Mouse (Mus musculus) myocyte (in vitro differentiated cells): ENCODE results near the gene Metrnl. TPM values are rescaled to one million over a fixed set of nuclear protein-coding genes. Genes with fewer than 3 reads are reported as not detected.

Source experiments
- H3K27me3 ChIP-seq: one replicate; pipeline ENCODE4 v1.6.1; 2011; ENCODE audit not compliant: control insufficient read depth, insufficient read depth, insufficient read length
- H3K36me3 ChIP-seq: one replicate; pipeline ENCODE4 v1.6.1; 2011; ENCODE audit not compliant: control insufficient read depth, insufficient read depth
- H3K4me2 ChIP-seq: one replicate; pipeline ENCODE4 v1.6.1; 2011; ENCODE audit warnings: low read depth, control low read depth
- H3K4me3 ChIP-seq: one replicate; pipeline ENCODE4 v1.5.1; 2011; ENCODE audit warnings: mild to moderate bottlenecking, control low read depth, moderate library complexity
- H3K79me2 ChIP-seq: one replicate; pipeline ENCODE4 v1.6.1; 2011; ENCODE audit not compliant: control insufficient read depth, insufficient read depth
- H3ac ChIP-seq: one replicate; pipeline ENCODE4 v1.6.1; 2011; ENCODE audit not compliant: control insufficient read depth, insufficient read length
- CEBPB ChIP-seq: IDR thresholded peaks from 2 replicates; pipeline ENCODE4 v1.6.1; 2011; ENCODE audit warnings: mild to moderate bottlenecking, moderate library complexity; ENCODE audit not compliant: poor library complexity, insufficient read depth, severe bottlenecking
- E2F4 ChIP-seq: IDR thresholded peaks from one replicate; pipeline ENCODE4 v1.6.1; 2011; ENCODE audit warnings: mild to moderate bottlenecking, control low read depth, moderate library complexity; ENCODE audit not compliant: insufficient read depth
- MAX ChIP-seq: IDR thresholded peaks from one replicate; pipeline ENCODE4 v1.6.1; 2011; ENCODE audit warnings: low read depth, mild to moderate bottlenecking, control low read depth
- MYOG ChIP-seq, 3 experiments: IDR thresholded peaks; one replicate each; pipeline ENCODE4 v1.6.1; 2011; ENCODE audit warnings: control low read depth in 2 of 3, low read depth in 2 of 3, mild to moderate bottlenecking in 2 of 3; ENCODE audit not compliant: insufficient read length in 2 of 3, control insufficient read depth in 1 of 3, insufficient read depth in 1 of 3
- POLR2A ChIP-seq: IDR thresholded peaks from one replicate; pipeline ENCODE4 v1.6.1; 2011; ENCODE audit warnings: low read depth, mild to moderate bottlenecking, control low read depth, moderate library complexity; ENCODE audit not compliant: insufficient read length
- POLR2AphosphoS2 ChIP-seq: IDR thresholded peaks from one replicate; pipeline ENCODE4 v1.6.1; 2011; ENCODE audit warnings: low read depth, control low read depth; ENCODE audit not compliant: insufficient read length
- REST ChIP-seq: IDR thresholded peaks from one replicate; pipeline ENCODE4 v1.6.1; 2011; ENCODE audit warnings: mild to moderate bottlenecking, control low read depth, moderate library complexity; ENCODE audit not compliant: insufficient read depth, insufficient read length
- SRF ChIP-seq: IDR thresholded peaks from one replicate; pipeline ENCODE4 v1.6.1; 2011; ENCODE audit warnings: low read depth; ENCODE audit not compliant: control insufficient read depth, insufficient read length
- TCF3 ChIP-seq: IDR thresholded peaks from one replicate; pipeline ENCODE4 v1.6.1; 2011; ENCODE audit warnings: low read depth, control low read depth; ENCODE audit not compliant: insufficient read length
- USF1 ChIP-seq: IDR thresholded peaks from one replicate; pipeline ENCODE4 v1.6.1; 2011; ENCODE audit warnings: low read depth, mild to moderate bottlenecking, control low read depth, moderate library complexity
- polyA plus RNA-seq: library from polyadenylated mRNA; unstranded; fragments of >200 nt; fragmentation: generic; extraction: Trizol; gene quantifications from one replicate; pipeline ENCODE4 v1.2.1, GENCODE M21; 2012; ENCODE audit warnings: missing spikeins

The Metrnl gene
- polyA plus RNA-seq, 1 experiment = 44.0 TPM

DNA sequence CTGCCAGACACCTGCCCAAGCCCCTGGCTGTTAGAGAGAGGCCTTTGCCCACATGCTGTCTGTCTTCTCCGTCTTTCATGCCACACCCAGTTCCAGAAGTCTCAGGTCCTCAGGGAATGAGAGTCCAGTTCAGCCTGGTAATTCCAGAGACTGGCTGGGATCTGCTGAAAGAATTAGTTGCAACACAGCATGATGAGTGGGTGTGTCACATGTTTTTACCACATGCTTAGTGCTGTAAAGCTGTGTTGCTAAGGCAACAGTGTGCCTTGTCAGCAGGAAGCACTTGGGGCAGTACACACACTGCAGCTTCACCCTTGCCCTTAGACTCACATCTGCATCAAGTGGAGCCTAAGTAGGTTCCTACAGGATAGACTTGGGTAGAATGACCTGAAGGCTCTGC lies 40.1 kb downstream of the Metrnl start:
- no peak overlapping the region for H3ac ChIP-seq
- no peaks in the 10 kb centered on the region for H3K79me2 ChIP-seq
- no peak overlapping the region for H3K4me3 ChIP-seq
- peak overlapping the region; percentile 37 for H3K4me2 ChIP-seq
- no peaks in the 10 kb centered on the region for H3K27me3 ChIP-seq
- H3K36me3 ChIP-seq = no peaks in the 10 kb centered on the region
- TF ChIP-seq CEBPB = peak; percentile 80
- TF ChIP-seq TCF3 = no peak
- no peak for TF ChIP-seq POLR2A
- peak; percentile 48 for TF ChIP-seq MAX
- TF ChIP-seq USF1 = peak; percentile 21

DNA sequence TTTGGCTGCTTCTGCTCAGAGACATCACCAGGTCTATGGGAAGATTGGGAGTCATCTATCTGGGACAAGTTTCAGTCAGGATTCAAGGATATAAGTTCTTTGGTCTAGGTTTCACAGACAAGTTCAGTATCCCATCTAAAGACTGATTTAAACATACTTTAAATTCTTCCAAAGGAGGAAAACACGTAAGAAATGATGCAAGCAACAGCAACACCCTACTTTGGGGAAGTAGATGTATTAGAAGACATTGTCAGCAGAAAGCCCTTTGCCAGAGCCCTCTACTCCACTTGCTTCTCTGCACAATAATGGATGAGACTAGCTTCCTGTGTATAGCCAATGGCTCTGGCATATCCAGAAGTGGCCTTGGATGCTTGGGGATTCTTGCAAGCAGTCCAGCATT lies 41.8 kb downstream of the Metrnl start:
- no peaks in the 10 kb centered on the region for H3K36me3 ChIP-seq
- no peak overlapping the region for H3K4me3 ChIP-seq
- no peak for TF ChIP-seq E2F4
- peak; percentile 91 for TF ChIP-seq CEBPB
- no peak overlapping the region for H3K4me2 ChIP-seq
- H3K79me2 ChIP-seq = no peaks in the 10 kb centered on the region
- H3K27me3 ChIP-seq = no peaks in the 10 kb centered on the region
- no peak overlapping the region for H3ac ChIP-seq

- no peak overlapping the region for H3ac ChIP-seq
These were observed 42.7 kb downstream of the Metrnl start for GRCm38 (mm10) chr11:121743915-121744628.

DNA sequence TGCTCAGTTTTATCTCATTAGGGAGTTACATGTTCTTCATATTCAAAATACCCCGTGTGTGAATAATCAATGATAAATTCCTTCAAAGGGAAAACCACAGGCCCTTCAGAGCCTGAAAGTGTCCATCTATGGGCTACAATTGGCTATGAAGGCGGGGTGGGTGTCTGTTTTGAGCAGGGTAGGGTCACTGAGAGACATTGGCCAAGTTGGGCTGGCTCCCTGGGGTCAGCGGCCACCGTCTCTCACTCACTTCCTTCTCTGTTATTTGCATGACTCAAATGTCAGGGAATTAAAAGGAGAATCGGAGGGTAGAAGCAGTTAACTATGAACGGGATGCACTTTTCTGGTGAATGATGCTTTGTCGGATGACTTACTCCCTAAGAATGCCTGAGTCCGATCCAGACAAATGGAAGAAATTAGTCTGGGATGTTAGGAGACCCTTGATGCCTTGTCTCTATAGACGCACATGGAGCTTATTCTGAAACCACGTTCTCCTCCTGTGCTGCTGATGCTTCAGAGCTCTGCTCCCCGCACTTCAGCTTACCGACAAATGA lies 45.7 kb downstream of the Metrnl start:
- Histone ChIP-seq H3K4me2 (peak overlapping the region; percentile 43), H3K4me3 (no peak overlapping the region), H3ac (no peak overlapping the region), H3K79me2 (no peaks in the 10 kb centered on the region), H3K27me3 (no peaks in the 10 kb centered on the region), H3K36me3 (no peaks in the 10 kb centered on the region)
- TF ChIP-seq REST = no peak

More at GRCm38 (mm10) chr11:121743915-121744628, 42.7 kb downstream of the Metrnl start:
- no peaks in the 10 kb centered on the region for H3K36me3 ChIP-seq
- TF ChIP-seq MYOG (IDR thresholded peaks at IDR 0.05; ENCODE audit: control insufficient read depth in 1 of 3, insufficient read depth in 1 of 3, insufficient read length in 2 of 3, low read depth in 2 of 3) = no peak
- no peak for TF ChIP-seq SRF
- TF ChIP-seq MAX = no peak
- TF ChIP-seq POLR2A = no peak
- no peak for TF ChIP-seq POLR2AphosphoS2
- H3K4me2 ChIP-seq = no peak overlapping the region
- no peaks in the 10 kb centered on the region for H3K79me2 ChIP-seq
- no peak overlapping the region for H3K4me3 ChIP-seq
- no peaks in the 10 kb centered on the region for H3K27me3 ChIP-seq

GRCm38 (mm10) chr11:121748003-121748684 lies 46.8 kb downstream of the Metrnl start:
- Histone ChIP-seq H3K4me2 (no peak overlapping the region), H3ac (no peak overlapping the region), H3K79me2 (no peaks in the 10 kb centered on the region), H3K36me3 (no peaks in the 10 kb centered on the region), H3K27me3 (no peaks in the 10 kb centered on the region), H3K4me3 (no peak overlapping the region)
- no peak for TF ChIP-seq E2F4
- no peak for TF ChIP-seq CEBPB
- no peak for TF ChIP-seq MYOG (IDR thresholded peaks at IDR 0.05; ENCODE audit: control insufficient read depth in 1 of 3, insufficient read depth in 1 of 3, insufficient read length in 2 of 3, low read depth in 2 of 3)
- TF ChIP-seq TCF3 = no peak
- TF ChIP-seq MAX = no peak

Other genes with a start within 250 kb of the Metrnl start
- gene Tbcd, start 249.6 kb upstream of the Metrnl start, polyA plus RNA-seq = 111 TPM
- gene Zfp750, start 182.2 kb upstream of the Metrnl start, polyA plus RNA-seq = 0.66 TPM
- gene B3gntl1, start 28.4 kb upstream of the Metrnl start, polyA plus RNA-seq = 5.4 TPM
- not detected for gene Ptchd3, start 128.7 kb downstream of the Metrnl start, polyA plus RNA-seq